Mouse (Mus musculus) layer of hippocampus, adult 2 months (tissue): ENCODE data around the gene D630045J12Rik. TPM values are rescaled to one million over a fixed set of nuclear protein-coding genes. Genes with fewer than 3 reads are reported as not detected.

ENCODE experiments used
- DNase-seq, 2 experiments: peaks; one replicate each; pipeline ENCODE4 v3.0.0; 2022; ENCODE audit warnings: low spot score in 2 of 2
- H3K27ac ChIP-seq: fragments of 200-600 bp; 2 replicates; pipeline ENCODE4 v1.8.1; 2022
- H3K4me3 ChIP-seq: fragments of 200-600 bp; 2 replicates; pipeline ENCODE4 v1.8.1; 2022; ENCODE audit warnings: mild to moderate bottlenecking
- CTCF ChIP-seq: fragments of 200-600 bp; conservative IDR thresholded peaks from 2 replicates; pipeline ENCODE4 v1.8.1; 2022; ENCODE audit warnings: antibody characterized with exemption, mild to moderate bottlenecking, moderate library complexity
- total RNA-seq, 2 experiments: library from RNA; stranded (reverse); gene quantifications; 2 replicates each; pipeline ENCODE4 v1.2.3; 2021

D630045J12Rik gene
- total RNA-seq, 2 experiments from 2014 or later, result 37.1 to 37.4 TPM

DNA sequence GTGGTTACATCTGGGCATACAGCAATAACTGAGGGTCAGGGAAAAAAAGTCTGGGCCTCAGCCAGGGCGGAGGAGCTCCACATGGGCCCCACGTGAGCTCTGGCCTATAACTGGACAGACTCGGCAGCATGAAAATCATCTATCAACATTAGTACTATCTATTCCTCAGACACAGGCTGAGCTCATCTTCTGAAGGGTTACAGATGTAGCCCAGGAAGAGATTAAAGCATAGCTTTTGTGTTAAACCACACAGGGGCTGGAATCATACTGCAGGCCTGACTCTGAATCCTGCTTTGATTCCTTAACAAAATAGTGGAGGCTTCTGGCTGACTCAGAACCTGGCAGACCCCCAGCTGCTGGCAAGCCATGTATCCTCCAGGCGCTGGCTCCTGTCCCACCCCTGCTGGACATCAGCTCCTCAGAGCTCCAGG lies 122.0 kb downstream of the D630045J12Rik start:
- no peak for TF ChIP-seq CTCF
- no peak for DNase-seq

DNA sequence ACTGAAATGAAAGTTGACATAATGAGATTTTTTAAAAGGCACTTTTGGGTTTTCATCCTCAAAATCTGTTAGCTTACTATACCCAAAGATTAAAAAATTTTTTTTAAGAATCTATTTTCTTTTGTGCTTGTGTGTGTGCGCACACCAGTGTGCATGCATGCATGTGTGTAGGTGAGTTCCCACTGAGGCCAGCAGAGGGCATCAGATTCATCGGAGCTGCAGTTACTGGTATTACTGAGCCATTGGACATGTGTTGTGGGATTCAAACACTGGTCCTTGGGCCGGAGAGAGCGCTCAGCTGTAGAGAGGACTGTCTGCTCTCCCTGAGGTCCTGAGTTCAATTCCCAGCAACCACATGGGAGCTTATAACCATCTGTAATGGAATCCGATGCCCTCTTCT lies 123.9 kb downstream of the D630045J12Rik start:
- peak; percentile 60 for TF ChIP-seq CTCF
- Histone ChIP-seq H3K27ac (no peak overlapping the region), H3K4me3 (no peak overlapping the region)
- DNase-seq, result no peak

More for the DNA sequence above, 122.0 kb downstream of the D630045J12Rik start:
- H3K4me3 ChIP-seq, result no peak overlapping the region
- no peak overlapping the region for H3K27ac ChIP-seq

DNA sequence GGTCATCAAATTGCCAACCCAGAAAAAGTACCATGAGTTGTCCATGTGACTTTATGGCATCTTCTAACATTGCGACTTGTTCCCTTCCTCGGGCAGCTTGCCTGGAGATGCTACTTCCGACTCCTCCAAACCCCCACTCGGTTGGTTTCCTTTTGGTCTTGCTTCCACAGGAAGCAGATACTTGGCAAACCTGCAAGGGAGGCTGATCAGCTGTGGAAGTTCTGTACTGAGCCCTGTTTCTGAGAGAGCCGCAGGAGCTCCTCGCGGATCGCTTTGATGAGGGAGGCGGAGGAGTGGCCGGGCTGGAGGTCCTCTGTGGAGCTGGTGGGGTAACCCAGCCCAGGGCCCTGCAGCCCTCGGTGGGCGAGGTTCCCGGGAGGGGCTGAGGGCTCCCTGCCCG lies 125.7 kb downstream of the D630045J12Rik start:
- peak in 1 of 2 experiments; percentile 48 for DNase-seq
- no peak for TF ChIP-seq CTCF
- no peak overlapping the region for H3K4me3 ChIP-seq
- H3K27ac ChIP-seq, result no peak overlapping the region

DNA sequence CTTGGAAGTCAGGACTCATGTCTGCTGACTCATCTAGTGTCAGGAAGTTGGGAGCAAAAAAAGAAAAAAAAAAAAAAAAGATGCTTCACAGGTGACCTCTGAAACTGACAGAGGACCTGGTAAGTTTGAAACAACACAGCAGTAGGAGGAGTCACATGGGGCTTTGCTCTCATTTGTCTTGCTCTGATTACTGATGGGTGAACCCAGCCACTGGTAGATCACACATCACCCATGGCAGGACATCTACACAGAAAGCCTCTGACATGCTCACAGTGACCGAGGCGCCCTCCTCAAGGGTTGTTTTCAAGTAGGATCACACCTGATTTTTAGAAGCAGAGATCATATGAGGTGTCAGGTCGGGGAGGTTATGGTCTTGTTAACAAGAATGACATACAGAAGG lies 128.3 kb downstream of the D630045J12Rik start:
- TF ChIP-seq CTCF, result no peak
- no peak for DNase-seq
- H3K4me3 ChIP-seq, result no peak overlapping the region
- H3K27ac ChIP-seq, result no peak overlapping the region

DNA sequence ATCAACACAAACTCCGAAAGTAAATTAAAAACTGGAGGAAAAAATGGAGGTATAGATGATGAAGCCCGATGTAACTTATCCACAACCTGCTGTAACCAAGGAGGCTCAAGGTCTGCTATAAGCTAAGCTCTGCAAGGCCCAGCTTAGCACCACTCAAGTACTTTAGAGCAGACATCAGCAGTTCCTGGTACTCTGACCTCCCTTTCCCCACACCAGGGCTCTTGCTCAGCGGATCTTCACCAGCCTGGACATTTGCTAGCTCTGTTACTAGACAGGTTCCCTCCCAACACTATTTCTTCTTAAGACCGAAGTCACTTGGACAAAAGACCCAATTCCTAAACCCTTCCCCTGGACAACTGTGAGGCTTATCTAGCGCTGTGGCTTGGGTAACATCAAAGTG lies 128.9 kb downstream of the D630045J12Rik start:
- DNase-seq, result no peak
- Histone ChIP-seq H3K4me3 (no peak overlapping the region), H3K27ac (no peak overlapping the region)
- no peak for TF ChIP-seq CTCF

DNA sequence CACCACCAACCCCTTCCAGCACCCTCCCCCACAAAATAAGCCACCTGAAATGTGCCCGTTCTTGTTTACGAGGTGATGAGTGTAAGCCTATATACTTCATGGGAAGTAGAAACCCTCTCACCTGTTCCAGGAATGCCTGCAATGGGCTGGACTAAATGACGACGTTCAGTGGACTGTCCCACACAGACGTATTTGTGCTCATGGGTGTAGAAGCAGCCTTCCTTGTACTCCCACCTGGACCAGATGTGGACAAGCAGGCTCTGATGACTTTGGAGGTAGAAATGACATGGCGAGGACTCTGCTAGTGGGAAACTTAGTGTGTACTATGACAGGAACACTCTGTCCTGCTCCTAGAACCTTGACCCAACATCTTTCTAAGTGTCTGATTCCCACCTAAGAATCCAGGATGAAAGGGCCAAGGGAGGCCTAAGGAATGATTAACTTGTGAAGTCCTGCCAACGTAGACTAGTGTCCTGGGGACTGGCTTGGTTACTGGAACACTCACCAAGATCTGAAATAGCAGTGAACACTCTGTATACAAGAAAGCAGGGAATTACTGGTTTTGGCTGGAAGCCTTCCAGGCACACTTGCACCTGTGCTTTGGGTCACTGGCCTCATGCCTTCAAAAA lies 129.5 kb downstream of the D630045J12Rik start, which contains the start of gene Atp6v0a4:
TSS of gene Atp6v0a4 (minus strand) at position 380 of the 629 bp plus-strand sequence.
- H3K4me3 ChIP-seq, result no peak within 1 kb of the TSS
- no peak for TF ChIP-seq CTCF
- H3K27ac ChIP-seq, result no peak within 1 kb of the TSS
- DNase-seq, result no peak

DNA sequence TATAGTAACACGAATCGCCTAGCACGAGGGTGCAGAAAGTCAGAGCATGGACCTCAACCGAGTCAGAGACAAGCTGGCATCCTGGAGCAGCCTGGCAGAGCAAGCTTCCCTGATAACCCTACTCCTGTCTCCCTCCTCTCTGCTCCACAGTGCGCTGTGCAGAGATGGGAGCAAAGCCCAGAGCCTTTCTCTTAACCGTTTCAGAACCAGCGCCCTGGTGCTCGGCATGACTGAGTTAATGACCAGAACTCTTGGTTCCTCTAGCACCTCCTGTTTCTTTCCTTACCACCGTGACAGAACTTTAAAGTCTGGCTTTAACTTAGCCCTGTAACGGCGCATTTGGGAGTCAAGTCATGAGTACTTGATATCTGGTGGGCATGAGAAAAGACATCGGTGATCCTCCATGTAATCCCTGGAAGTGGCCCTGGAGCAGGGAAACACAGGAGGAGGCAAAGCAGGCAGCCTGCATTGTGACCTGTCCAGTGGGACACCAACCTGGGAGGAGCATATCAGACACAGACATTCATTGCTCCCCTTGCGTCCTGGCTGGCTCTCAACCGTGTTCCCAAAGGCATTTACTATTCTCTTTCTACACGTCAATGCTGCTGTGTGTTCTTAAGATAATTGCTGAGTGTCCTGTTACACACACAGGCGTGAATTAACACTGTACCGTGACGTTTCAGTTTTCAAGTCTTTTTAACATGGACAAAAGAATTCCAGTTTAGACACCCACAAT lies 130.2 kb downstream of the D630045J12Rik start:
- DNase-seq, result no peak
- no peak overlapping the region for H3K27ac ChIP-seq
- no peak for TF ChIP-seq CTCF

DNA sequence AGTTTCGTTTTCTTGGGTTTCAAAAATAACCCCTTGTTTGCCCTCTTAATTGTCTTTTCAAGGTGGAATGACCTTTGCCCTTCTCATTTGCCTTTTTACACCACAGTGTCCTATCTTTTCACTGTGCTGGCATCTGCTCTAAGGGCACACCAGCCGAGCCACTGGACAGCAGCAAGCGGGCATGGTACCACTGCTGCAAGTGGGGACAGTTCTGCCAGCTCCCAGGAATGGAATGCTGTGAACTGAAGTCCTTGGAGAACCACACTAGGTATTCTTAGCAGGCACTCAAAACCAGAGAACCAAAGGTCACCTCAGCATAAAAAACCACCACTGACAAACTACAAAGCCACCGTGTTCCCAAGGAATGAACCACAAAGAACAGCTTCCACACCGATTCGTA lies 131.0 kb downstream of the D630045J12Rik start:
- Histone ChIP-seq H3K4me3 (no peak overlapping the region), H3K27ac (no peak overlapping the region)
- DNase-seq, result no peak
- TF ChIP-seq CTCF, result no peak

More for the DNA sequence above, 130.2 kb downstream of the D630045J12Rik start:
- no peak overlapping the region for H3K4me3 ChIP-seq

DNA sequence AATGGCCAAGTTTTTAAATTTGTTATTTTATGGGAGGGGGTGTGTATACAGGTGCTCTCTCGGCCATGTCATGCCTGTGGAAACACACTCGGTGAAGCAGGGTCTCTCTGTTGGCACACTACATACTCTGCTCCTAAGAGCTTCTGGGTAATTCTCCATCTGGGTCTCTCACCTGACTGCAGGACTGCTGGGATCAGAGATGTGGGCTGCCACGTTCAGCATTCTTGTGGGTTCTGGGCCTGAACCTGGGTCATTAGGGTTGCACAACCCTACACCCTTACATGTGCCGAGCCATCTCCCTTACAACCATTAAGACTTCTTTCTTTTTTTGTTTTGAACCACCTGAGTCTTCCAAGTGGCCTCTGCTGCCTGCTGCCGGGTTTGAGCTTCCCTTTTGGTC lies 132.0 kb downstream of the D630045J12Rik start:
- no peak for DNase-seq

DNA sequence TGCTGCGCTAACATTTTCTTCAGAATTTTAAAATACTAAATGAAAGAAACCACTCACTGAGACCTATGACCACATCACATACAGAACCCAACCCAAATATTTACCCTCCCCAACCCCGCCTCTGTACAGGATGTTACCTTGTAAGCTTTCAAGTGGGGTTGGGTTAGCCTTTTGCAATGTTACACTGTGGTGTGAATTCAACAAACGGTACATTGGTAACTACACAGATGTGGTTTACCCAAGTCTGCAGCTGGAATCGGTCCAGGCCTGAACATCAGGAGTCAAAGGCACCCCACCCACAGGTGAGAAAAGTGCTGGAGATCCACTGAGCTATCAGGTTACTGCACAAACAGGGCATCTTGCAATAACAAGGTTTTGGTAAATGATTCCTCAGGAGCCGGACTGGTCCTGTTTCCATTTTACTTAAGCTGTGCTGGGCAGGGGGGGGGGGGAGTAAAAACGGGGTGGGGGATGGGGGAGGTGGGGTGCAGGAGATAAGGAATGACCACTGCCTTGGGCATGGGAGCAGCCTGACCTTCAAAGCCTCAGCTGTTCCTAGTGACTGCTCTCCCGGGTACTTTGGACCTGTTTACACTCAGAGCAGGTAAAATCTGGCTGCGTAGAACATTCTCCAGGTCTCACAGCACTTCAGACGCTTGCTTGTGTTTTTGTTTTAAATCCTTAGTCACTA lies 133.0 kb downstream of the D630045J12Rik start:
- Histone ChIP-seq H3K27ac (no peak overlapping the region), H3K4me3 (no peak overlapping the region)
- DNase-seq, result no peak
- no peak for TF ChIP-seq CTCF

More for the DNA sequence above, 132.0 kb downstream of the D630045J12Rik start:
- Histone ChIP-seq H3K27ac (no peak overlapping the region), H3K4me3 (no peak overlapping the region)
- TF ChIP-seq CTCF, result no peak

DNA sequence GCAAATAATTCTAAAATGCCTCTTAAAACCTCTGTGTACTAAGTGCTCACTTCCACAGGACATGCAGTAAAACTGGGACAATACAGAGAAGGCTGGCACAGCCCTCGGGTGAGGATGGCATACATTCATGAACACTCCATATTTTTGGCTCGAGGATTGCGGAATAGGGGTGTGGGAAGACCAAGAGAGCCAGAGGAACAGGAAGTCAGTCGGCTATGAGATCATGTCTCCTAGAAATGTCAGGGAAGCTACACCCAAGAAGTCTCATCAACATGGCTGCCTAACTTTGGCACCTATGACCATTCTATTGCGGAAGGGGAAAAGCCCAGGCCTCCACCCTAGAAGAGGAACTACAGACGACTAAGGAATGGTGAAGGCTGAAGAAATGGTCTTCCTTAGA lies 135.5 kb downstream of the D630045J12Rik start:
- no peak overlapping the region for H3K27ac ChIP-seq
- no peak overlapping the region for H3K4me3 ChIP-seq
- DNase-seq, result no peak
- no peak for TF ChIP-seq CTCF

DNA sequence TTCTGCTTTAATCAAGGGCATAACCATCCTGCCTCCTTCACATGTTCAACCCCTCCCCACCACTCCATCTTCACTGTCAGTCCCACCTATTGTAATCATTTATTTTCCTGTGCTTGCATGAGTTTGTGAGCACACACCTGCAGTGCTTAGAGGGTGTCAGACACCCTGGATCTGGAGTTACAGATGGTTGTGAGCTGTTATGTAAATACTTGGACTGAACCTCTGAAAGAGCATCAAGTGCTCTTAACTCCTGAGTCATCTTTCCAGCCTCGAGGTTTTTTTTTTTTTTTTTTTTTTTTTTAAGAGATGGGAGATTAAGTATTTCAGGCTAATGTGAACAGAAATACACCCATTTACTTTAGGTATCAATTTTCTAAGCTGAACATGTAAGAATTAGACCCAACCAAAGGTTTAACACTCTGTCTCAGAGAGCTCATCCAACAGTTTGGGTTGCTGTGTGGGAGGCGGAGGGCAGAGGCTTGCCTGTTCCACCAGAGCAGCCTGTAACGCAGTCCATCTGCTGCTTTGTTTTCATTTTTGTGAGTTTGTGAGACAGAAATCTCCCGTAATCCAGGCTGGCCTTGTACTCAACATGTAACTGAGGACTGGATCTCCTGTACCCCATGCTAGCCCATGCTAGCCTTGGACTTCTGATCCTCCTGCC lies 137.6 kb downstream of the D630045J12Rik start:
- peak overlapping the region; percentile 72 for H3K27ac ChIP-seq
- no peak for TF ChIP-seq CTCF
- DNase-seq, result peak; percentile 61 to 63

DNA sequence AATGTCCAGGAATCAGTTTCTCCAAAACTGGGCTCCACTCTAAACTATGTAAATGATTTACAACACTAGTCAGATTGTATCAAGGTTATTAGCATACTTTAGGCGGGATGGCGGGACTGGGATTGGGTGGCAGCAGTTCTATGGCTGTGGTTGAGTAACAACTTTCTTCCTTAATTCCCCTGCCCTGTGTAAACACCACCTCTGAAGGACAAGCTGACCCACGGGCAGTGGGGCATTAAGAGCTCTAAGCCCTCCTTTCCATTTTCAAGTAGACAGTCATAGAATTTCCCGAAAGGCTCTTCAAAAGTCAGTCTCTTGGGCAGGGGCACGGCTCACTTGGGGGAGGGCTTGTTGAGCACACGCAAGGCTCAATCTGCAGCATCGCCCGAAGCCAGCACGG lies 142.9 kb downstream of the D630045J12Rik start:
- no peak for DNase-seq
- Histone ChIP-seq H3K27ac (no peak overlapping the region), H3K4me3 (no peak overlapping the region)
- no peak for TF ChIP-seq CTCF

More for the DNA sequence above, 137.6 kb downstream of the D630045J12Rik start:
- no peak overlapping the region for H3K4me3 ChIP-seq
